Mouse (Mus musculus) cerebellum, postnatal 10 days (tissue): ENCODE data around the gene Abhd15.
A peak's percentile ranks its signal among the peaks of the same experiment; 100 is the strongest.

ENCODE experiments used
- DNase-seq, 2 experiments: peaks; one replicate each; pipeline ENCODE4 v3.0.0; 2021; ENCODE audit warnings: mixed read lengths in 2 of 2

Abhd15 gene

GRCm38 (mm10) chr11:77514832-77515636, at the start of gene Abhd15:
TSS of gene Abhd15 (plus strand) at chr11:77515121.
- peak; percentile 77 to 82 for DNase-seq

- DNase-seq: no peak
These were observed 48.4 kb upstream of the Abhd15 start for GRCm38 (mm10) chr11:77466544-77466943.

- DNase-seq: peak; percentile 70 to 80
These were observed 47.8 kb upstream of the Abhd15 start for GRCm38 (mm10) chr11:77467157-77467556.

GRCm38 (mm10) chr11:77467784-77468183, 47.1 kb upstream of the Abhd15 start:
- peak; percentile 80 to 84 for DNase-seq

GRCm38 (mm10) chr11:77468397-77468796, 46.5 kb upstream of the Abhd15 start:
- DNase-seq: no peak

GRCm38 (mm10) chr11:77471407-77471806, 43.5 kb upstream of the Abhd15 start:
- no peak for DNase-seq

GRCm38 (mm10) chr11:77472775-77473174, 42.1 kb upstream of the Abhd15 start:
- no peak for DNase-seq

- DNase-seq: no peak
These were observed 38.7 kb upstream of the Abhd15 start for GRCm38 (mm10) chr11:77476216-77476615.

GRCm38 (mm10) chr11:77476895-77477294, 38.0 kb upstream of the Abhd15 start:
- no peak for DNase-seq

GRCm38 (mm10) chr11:77483043-77483442, 31.9 kb upstream of the Abhd15 start:
- DNase-seq: peak in 1 of 2 experiments; percentile 48

GRCm38 (mm10) chr11:77483510-77484255, 31.2 kb upstream of the Abhd15 start:
- DNase-seq: no peak

GRCm38 (mm10) chr11:77485229-77485628, 29.7 kb upstream of the Abhd15 start:
- DNase-seq: peak; percentile 69 to 70

GRCm38 (mm10) chr11:77486798-77487197, 28.1 kb upstream of the Abhd15 start:
- DNase-seq: peak; percentile 82 to 88

- peak; percentile 50 to 55 for DNase-seq
These were observed 25.9 kb upstream of the Abhd15 start for GRCm38 (mm10) chr11:77488771-77489581.

- DNase-seq: peak; percentile 90 to 92
These were observed 25.2 kb upstream of the Abhd15 start, which contains the start of gene Ankrd13b for GRCm38 (mm10) chr11:77489591-77490235. TSS of gene Ankrd13b (minus strand) at chr11:77489678.

- DNase-seq: no peak
These were observed 24.5 kb upstream of the Abhd15 start for GRCm38 (mm10) chr11:77490451-77490850.

GRCm38 (mm10) chr11:77491123-77491501, 23.8 kb upstream of the Abhd15 start:
- DNase-seq: peak; percentile 98 to 99

- DNase-seq: peak; percentile 80
These were observed 23.2 kb upstream of the Abhd15 start for GRCm38 (mm10) chr11:77491502-77492291.

- DNase-seq: peak; percentile 68
These were observed 22.5 kb upstream of the Abhd15 start for GRCm38 (mm10) chr11:77492311-77492871.

GRCm38 (mm10) chr11:77492911-77493332, 22.0 kb upstream of the Abhd15 start:
- DNase-seq: peak; percentile 93 to 98
